Mouse (Mus musculus): ENCODE results near the gene Arid5b.

Arid5b gene

DNA sequence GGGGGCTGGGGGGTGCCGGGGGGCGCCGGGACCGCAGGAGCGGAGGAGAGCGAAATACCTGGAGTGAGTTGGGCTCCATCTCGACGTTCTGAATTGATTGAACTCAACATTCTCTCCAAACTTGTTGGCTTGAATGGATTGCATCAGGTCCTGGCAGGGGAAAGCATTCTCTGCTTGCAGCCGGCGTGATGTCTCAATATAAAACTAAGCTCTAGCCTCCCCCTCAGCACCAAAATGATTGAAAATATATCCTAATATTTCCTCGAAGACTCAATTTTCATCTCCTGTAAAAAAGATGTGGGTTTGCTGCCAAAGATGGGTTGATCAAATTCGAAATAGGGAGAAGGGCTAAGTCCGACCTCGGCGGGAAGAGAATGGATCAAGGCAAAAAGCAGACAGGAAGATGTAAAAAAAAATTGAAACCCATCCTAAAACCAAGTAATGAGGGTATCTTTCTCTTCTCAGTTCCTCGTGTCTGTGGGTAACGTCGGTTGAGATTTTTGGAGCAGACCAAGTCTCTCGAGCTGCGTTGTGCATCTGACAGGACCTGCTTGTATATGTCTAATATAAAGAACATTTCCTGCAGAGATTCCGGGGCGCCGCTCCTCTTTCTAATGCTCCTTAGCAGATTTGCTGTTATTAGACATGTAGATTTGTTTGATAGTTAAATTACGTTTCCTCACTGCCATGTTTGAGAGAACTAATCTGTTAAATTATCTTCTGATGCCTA is at the start of gene Arid5b:
Arid5b (minus strand) TSS at position 109 of the 730 bp plus-strand sequence.
- DNase-seq, result peak; percentile 74

DNA sequence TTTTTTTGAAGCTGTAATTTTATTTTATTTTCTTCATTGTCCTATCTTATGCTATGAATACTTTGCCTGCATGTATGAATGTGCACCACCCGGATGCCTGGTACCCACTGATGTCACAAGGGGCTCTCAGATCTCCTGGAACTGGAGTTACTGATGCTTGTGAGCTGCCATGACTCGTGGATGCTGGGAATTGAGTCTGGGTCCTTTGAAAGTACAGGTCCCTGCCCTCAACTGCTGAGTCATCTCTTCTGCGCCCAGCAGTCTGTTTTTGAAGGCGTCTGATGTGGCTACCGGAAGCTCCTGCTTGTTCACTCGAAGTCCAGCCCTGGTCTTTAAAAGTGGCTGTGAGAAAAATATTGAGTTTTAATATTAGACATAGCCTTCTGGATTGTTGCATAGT is 46.8 kb upstream of the Arid5b start:
- no peak for DNase-seq

DNA sequence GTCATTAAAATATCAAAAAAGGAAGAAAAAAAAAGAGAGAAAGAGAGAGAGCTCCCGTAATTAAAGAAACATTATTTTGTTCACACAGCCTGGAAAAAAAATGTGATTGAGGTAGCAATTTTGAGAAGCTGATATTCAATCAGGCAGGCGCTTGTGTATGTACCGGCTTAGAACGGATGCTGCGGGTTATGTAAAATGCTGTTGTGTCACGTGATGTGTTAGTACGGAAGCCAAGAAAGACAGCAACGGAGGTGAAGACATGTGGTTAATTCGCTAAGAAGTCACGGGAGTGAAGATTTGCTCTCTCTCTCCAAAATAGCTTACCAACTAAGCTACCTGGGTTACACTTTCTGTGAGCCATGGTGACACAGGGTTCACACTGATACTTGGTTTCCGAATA is 45.5 kb upstream of the Arid5b start:
- peak; percentile 23 for DNase-seq

DNA sequence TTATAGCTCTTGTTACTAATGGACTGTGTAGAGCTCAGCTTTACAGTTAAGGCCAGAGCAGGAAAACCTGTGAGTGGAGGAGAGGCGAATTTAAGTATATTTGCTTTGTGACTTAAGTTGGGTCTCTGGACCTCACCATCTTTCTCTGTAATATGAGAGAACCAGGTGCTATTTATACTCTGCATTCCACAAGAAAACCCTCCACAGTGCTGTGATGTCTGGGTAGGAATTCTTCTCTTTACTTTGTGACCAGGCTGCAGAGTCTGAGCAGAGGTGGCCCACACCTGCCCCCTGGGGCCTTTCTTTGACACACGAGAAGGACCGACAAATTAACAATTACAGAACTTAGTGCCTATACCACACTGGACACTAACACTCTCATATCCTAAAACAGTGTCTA is 44.6 kb upstream of the Arid5b start:
- no peak for DNase-seq

DNA sequence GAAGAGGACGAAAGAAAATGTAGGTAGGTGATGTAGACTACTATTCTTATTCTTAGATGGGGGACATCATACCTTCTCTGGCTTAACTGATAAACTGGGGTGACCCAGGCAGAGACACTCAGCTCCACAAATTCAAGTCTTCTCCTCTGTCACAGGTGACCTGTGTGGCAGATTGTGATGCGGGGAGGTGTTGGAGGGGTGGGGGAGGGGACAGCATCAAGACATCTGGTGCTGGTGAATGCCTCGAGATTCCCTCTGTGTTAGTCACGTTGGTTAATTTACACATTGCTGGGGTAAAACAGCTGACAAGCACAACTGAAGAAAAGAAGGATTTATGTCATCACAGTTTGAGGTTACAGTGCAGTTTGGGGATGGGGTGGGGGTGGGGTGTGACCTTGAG is 42.4 kb upstream of the Arid5b start:
- no peak for DNase-seq

DNA sequence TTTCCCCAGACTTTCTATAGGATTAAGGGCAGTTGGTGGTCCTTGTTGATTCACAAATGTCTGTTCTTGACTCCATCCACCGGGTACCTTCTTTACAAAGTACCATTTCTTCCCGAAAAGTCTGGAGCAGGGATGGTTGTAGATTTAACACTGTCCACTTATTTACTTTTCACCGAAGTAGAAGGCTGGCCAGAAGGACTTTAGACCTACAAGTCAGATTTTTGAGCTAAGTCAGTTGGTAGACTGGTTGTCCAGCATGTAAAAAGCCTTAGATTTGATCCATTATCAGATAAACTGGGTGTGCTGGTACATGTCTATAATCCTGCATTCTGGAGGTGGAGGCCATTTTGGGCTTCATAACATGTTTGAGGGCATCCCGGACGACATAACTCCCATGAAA is 42.0 kb upstream of the Arid5b start:
- DNase-seq, result no peak

DNA sequence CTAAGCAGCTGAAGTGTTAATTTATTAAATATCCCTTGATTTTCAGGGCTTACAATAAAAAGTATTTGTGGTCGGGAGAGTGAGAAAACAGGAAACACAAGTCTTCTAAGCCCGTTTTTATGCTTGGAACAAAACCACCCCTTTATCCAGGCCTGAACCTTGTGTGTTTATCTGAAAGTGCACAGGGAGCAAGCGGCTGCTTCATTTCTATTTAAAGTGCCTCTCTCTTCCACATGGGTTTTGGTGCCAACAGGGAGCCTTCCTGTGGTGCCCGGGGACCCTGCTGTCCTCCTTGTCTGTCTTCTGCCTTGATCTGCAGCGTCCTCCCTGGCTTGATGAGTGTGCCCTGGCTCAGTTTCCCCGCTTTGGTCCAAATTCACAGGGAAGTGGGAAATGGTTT is 40.9 kb upstream of the Arid5b start:
- DNase-seq, result no peak

DNA sequence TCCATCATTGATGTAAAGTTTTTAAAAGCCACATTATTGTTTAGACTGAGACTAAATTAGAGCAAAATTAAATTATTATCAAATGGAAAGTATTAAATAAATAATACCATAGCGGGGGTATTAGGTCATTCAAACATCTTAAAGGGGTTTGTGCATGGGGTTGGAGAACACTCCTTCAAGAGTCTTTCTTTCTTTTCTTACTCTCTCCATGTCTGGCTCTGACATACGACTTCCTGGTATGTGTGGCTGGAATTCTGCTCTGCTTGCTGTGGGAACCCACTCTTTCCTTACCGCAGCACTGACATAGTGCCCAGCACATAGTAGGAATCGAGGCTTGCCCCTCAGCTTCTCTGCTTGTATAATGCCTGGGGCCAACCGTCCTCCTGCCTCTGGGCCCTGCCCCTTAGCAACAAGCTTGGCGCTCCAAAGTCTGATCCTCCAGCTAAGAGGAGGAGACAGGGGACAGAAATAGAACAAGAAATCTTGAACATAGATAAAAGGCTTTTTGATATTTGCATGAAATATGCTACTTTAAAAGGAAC is 40.0 kb upstream of the Arid5b start:
- no peak for DNase-seq

DNA sequence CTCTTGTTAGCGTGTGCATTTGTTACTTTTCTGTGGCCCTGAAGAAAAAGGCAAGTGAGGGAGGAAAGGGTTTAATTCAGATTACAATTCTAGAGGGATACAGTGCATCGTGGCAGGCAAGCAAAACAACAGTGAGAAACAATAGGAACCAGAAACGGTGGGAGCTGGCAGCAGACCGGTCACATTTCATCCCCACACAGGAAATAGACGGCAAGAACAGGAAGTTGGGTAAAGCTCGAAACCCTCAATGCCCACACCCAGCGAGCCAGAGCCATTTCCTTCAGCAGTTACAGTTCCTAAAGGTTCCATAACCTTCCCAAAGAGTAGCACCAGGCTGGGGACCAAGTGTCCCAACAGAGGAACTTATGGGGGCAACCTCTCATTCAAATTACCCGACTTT is 34.2 kb upstream of the Arid5b start:
- DNase-seq, result no peak

DNA sequence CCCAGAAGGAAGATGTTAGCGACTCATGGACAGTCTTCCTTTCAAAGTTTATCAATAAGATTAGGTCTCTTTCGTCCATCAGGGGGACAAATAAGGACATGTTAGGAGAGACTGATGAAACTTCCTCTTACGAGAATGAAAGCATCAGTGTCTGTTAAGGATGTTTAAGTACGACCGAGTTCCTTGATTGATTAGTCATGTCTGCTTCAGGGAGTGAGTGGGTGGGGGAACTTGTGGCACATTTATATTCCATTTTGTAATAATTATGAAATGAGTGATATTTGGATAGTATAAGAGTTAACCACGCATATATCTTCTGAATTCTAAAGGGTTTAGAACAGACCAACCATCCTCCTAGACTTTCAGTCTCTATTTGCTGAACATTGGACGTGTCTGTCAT is 22.5 kb upstream of the Arid5b start:
- no peak for DNase-seq

DNA sequence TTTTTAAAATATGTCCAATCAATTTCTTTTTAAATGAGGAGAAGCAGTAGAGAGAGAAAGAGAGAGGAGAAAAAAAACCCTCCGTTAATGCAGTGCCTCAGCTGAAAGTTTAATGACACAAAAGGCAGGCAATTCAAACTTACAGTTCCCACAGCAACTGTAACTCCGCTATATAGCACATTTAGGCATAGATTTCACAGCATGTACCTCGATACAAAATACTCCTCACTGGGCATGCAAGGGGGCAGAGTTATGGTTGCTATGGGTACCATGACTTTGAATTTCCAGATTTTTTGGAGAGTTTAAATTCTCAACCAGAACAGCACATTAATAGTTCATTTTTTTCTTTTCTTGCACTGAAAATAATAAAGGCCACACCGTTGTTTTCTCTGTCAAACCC is 10.9 kb upstream of the Arid5b start:
- DNase-seq, result no peak

DNA sequence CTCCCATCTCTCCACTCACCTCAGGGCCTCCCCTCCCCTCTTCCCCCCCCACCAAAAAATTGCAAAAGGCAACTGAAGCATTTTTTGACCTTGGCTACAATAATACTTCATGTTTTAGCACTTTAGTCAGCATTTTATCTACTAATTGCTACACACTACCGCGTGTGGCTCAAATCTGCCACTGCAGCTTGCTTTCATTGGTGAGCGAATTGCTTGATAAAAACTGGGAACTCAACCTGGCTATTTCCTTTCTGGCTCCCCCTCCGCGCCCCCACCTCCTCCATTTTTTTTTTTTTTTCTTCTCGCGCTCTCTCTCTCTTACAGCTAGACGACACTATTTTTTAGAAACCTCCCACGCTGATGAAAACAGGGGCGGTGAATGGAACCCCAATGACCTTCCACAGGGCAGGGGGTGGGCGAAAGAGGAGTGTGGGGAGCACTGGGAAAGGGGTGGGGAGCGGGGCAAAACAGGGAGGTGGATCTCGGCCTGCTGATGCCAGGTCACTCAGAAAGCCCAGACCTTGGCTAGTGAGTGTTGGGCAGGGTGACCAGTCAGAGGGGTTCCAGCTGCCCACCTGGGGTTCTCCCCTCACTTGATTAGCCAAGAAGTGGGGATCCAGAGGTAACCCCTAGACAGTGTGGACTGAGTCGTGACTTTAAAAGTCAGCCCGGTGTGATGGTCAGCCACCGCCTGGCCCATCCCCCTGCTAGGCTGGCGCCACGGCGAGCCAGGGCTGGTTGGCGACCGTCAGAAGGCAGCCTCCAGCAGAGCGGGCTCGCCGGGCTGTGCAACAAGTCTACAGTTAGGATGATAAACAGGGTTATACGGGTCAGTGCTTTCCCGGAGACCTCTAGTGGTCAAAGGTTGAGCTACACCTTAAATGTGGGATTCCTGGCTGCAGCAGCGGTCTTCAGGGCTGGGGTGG is 4.2 kb upstream of the Arid5b start:
- DNase-seq, result peak; percentile 64

DNA sequence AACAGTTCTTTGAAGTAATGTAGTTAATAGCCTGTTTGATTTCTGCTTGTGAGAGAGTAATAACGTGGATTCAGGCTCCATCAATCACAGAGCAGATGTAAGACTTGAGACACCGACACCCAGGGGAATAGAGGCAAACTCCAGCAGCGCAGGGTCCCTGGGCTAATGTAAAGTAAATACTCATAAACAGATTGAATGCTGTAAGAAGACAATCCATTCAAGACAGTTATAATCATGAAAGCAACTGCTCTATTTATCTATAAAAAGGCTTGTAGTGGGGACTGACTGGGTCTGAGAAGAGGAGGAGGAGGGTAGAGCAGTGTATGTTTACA is 3.2 kb upstream of the Arid5b start:
- no peak for DNase-seq

DNA sequence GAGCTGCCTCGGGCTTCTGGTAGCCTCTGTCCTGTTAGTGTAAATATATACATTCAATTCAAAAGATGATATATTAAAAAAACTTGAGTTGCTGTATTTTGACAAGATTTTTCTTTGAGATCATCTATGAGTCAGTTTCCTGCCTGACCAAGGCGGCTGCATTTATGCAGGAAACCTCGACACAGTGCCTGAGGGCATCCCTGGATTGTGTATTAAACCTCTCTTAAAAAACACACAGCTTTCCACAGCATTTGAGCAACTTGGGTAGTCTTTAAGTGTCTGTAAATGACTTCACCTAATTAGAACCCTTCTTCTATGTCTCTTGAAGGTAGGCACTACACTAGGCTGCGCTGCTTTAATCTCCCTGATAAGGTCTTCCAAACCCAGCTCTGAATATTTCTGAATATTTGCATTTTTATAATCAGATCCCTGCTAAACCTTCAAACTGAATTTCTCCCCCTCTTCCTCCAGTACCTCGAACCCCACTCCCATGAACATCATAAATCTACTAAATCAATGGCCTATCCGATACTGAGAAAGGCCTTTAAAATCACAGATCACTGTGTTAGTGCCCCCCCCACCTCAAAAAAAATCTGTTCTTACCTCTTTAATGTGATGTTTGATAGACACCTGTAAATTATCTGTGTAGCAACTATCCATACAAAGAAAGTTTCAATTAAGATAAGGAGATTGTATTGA is 2.7 kb upstream of the Arid5b start:
- no peak for DNase-seq

DNA sequence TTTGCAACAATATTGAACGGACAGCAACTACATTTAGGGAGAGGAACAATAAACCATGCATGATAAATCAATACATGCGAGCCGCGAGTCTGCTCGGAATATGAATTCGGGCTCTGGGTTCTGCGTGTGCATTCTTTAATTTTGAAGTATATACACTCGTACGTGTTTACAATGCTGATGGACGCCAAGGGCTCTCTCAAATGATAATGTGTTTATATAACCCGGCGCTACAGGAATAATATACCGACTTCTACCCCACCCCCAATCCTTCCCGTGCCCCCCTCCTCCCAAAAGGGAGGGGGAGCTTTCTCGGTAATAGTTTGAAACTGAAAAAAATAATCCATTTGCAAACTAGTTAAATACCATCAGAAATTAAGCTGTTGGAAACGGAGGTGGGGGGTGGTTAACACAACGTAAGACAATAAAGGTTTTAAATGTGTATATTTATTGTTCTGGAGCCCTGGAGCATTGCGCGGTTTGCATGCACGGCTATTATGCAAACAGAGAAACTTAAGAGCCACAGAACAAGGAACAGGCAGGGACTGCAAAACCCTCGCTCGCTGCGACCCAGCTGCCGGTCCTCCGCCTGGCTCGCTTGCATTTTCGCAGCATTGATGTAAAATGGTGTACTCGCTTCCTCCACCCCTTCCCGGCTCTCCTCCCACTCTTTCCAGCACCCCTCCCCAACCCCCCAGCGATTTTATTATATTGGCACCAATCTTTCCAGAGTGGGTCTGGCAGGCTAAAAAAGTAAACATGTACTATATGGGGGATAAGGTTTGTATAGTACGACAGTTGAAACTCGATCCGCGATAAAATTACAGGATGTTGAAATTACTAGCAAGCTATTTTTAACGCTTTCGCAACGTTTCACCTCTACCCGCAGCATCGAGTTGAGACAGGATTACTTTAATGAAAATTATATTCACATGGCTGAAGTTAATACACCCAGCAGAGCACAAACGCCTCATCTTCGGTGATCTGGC is 1.3 kb upstream of the Arid5b start:
- DNase-seq, result peak; percentile 76

DNA sequence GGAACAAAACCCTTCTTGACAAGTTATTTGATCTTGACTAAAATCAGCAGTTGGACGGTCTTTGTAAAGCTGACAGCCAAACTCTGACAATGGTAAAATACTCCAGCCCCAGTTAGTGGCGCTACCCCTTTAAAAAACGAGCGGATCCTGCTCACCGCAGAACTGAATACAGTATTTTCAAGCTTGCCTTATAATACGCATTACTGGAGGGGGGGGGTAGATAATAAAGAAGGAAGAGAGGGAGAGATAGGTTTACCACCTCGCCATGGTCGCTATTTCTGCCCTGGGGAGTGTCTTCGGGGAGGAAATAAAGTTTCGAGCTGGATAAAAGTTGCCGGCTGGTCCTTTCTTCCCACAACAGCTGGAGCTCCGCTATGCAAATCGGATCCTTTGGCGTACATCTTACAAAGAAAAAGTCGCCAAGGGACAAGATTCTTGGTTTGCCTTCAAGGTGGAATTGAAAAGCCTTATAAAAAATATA is 829 bp downstream of the Arid5b start:
- peak; percentile 57 for DNase-seq

DNA sequence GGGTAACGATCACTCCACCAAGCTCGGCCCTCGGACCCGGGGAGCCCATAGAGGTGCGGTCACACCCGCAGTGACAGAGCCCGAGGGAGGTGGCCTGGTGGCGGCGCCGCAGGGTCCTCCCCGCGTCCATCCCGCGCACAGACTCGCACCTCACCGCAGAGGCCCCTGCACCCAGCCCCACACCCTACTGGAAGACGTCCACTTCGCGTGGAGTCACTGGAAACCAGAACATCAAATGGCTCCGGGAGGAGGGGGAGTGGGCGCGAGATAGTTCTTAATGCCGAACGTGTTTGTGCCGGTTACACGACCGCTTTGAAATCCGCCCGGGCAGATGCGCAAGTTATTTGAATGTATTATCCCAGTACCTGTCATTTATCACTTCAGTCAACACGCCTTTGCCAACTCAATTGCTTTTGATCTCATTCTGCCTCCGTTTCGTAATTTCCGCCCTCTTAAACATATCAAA is 1.5 kb downstream of the Arid5b start:
- peak; percentile 59 for DNase-seq

DNA sequence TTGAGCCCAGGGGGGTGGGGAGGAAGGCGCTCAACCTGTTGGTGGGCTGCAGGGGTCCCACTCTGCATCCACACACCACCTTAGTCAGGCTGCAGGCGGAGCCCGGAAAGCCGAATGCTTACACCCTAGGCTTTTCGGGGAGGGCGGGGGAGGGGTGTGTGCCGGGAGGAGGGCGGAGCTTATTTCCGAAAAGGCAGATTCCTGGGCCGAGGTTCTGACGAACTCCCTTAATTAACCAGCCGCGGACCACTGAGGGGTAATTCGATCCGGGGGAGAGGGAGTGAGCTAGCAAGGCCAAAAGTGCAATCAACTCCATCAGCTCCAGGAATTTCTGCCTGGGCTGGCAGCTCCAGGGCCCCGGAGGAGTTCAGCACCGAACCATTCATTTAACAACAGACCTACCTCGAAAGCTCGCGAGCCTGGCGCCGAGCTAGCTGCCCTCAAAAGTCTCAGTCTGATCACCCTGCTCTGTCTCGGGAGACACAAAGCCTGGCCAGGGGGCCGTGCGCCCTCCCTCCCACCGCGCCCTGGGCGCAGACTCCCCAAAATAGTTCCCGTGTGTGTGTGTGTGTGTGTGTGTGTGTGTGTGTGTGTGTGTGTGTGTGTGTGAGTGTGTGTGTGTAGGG is 2.1 kb downstream of the Arid5b start:
- DNase-seq, result peak; percentile 73

DNA sequence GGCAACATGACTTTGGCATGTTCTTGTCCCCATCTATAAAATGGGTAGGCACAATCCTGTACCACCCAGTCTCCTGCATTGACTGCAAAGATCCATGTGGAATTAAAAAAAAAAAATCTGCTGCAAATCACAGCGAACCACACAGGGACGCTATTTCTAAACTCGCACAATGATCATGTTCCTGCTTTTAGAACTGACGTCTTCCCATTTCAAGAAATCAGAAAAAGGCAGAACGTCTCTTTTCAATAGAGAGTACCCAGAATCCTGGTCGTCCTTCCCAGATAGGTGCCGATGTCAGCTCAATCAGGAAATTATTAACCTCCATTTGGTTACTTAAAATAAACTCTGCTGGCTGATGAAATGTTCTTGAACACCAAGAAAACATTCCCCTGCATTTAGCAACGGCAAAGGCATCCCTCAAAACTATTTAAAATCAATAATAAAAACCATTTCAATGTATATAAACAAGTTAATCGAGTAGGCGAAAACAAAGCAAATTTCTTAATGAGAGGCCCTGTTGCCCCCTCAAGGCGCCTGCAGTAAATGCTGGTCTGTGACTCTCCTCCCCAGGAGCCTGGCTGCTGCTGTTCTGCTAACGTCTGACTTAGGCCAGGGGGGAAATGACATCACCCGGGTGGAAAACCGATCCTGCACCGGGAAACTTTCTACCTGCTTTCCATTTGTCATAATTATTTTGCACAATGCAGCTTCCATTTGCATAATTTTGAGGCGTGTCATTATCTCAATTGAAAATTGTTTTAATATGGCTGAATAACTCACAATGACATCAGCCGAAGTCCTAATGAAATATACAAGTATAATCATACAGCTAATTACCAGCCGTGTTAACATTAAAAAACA is 3.4 kb downstream of the Arid5b start:
- DNase-seq, result peak; percentile 39

DNA sequence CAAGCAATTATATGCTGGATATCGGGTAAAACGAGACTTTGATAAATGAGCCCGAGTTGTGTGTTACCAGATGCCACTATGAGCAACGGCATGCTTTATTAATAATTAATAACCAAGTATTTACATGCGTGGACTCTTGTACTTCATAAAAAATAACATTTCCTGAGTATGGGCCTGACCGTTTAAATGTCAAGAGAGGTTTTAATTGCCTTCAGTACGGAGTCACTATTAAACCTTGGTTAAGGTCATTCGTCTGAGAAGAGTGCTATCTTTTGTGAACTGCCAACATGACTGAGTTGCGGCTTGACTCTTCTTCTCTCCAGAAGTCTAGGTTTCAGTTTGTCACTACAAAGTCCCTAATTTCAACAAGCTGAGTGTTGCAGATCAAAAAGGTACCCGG is 8.8 kb downstream of the Arid5b start:
- DNase-seq, result no peak
